Mouse (Mus musculus) heart, adult 2 months (tissue): ENCODE data around the gene Pgam1.

Experiments
- CTCF ChIP-seq: fragments of 200-600 bp; IDR thresholded peaks from 2 replicates; pipeline ENCODE4 v1.8.1; 2022; ENCODE audit warnings: antibody characterized with exemption, mild to moderate bottlenecking, moderate library complexity
- EP300 ChIP-seq: fragments of 200-500 bp; IDR thresholded peaks from 2 replicates; pipeline ENCODE4 v1.6.1; 2011; ENCODE audit warnings: low read depth, low read length, control low read depth; ENCODE audit not compliant: insufficient read depth
- POLR2A ChIP-seq: fragments of 200-500 bp; IDR thresholded peaks from 2 replicates; pipeline ENCODE4 v1.6.1; 2011; ENCODE audit warnings: mild to moderate bottlenecking, low read depth, low read length, control low read depth; ENCODE audit not compliant: insufficient read depth

DNA sequence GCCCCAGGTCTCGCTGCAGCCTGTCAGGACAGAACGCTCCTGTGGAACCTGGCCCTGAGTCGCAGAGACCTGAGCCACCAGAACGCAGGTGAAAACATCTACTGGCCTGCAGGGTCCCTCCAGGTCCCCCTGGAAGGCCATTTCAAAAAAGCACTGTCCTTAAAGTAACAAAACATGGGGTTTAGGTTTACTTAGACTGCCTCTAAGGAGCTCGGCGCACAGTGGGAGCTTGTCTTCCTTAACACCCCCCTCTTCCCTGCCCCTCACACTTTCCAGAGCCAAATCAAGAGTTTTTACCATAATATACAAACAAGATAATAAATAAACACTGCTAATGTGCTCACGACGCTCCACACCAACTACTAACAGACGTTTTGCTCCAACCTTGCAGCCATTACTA lies 27.8 kb upstream of the Pgam1 start:
- TF ChIP-seq CTCF (no peak), EP300 (no peak), POLR2A (no peak)
